Mouse (Mus musculus): ENCODE data around the gene Pld3. TPM values are rescaled to one million over a fixed set of nuclear protein-coding genes. Genes with fewer than 3 reads are reported as not detected.
A peak's percentile ranks its signal among the peaks of the same experiment; 100 is the strongest.

Gene Pld3
- polyA plus RNA-seq, 1 experiment, result 280 TPM

DNA sequence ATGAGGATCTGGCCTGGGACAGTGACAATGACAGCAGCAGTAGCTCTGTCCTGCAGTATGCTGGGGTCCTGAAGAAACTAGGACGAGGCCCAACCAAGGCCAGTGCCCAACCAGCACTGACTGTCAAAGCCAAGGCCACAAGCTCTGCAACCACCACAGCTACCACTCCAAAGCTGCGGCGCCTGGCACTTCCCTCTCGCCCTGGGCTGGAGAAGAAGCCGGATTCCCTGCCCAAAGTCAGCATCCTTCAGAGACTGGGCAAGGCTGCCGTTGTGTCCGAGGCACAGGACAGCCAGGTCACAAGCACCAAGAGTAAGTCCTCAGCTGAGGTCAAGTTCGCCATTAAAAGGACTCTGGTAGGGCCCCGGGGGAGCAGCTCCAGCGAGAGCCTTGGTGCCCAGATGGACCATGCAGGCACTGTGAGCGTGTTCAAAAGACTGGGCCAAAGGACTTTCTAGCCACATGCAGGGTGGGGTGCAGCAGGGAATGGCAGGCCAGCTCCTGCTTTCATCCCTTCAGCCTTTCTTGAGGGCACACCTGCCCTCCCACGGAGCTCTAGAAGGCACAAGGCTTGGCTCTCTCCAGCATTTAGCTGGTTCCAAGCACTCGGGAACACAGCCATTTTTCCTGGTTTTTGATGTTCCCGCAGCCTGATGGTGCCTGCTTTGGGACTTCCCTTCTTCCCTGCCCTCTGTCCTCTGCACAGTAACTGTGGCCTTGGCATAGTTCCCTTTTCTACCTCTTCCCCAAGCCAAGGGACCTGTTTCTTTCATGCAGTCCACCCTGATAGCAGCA, 27.6 kb upstream of the Pld3 start:
- Histone ChIP-seq H3K36me3 (ENCODE audit: control insufficient read depth, insufficient read depth, low read length) (peaks cover 19% of the 10 kb centered on the region), H3K27me3 (ENCODE audit: control insufficient read depth, insufficient read depth, low read length) (no peaks in the 10 kb centered on the region), H3K4me3 (ENCODE audit: extremely low read depth, insufficient read depth, insufficient read length) (no peak overlapping the region), H3K4me1 (ENCODE audit: control insufficient read depth, insufficient read depth, insufficient read length) (no peaks in the 10 kb centered on the region), H3K27ac (ENCODE audit: insufficient read depth, low read length) (no peak overlapping the region)
- no peak for TF ChIP-seq CTCF (IDR thresholded peaks at IDR 0.05; ENCODE audit: extremely low read depth, insufficient read depth, insufficient read length, insufficient replicate concordance)
- 95% methylated on average over 14 of the region's 14 CpGs for WGBS
- no peak for DNase-seq (ENCODE audit: low read depth in 1 of 2, low spot score in 2 of 2)

DNA sequence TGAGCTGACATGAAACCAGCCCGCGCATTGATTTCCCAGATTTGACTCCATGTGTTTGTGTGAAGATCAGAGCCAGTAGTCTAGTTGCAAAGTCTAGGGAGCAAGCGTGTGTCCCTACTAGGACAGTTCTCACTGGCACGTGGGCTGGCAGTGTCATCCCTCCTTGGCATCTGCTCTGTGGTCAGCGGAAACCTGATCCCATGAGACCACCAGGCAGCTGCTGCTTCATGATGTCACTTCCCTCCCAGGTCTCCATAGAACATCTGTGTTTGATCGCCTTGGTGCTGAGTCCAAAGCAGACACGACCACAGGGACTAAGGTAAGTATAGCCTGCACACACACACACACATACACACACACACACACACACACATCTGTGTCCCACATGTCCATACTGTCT, 25.4 kb upstream of the Pld3 start:
- TF ChIP-seq POLR2A (IDR thresholded peaks at IDR 0.05; ENCODE audit: low read depth, low read length) (no peak), CTCF (IDR thresholded peaks at IDR 0.05; ENCODE audit: extremely low read depth, insufficient read depth, insufficient read length, insufficient replicate concordance) (no peak)
- no peak overlapping the region for H3K4me3 ChIP-seq (ENCODE audit: extremely low read depth, insufficient read depth, insufficient read length)
- WGBS, result 58% methylated on average over 7 of the region's 7 CpGs
- no peaks in the 10 kb centered on the region for H3K27me3 ChIP-seq (ENCODE audit: control insufficient read depth, insufficient read depth, low read length)
- H3K27ac ChIP-seq (ENCODE audit: insufficient read depth, low read length), result no peak overlapping the region
- H3K36me3 ChIP-seq (ENCODE audit: control insufficient read depth, insufficient read depth, low read length), result peaks cover 22% of the 10 kb centered on the region
- DNase-seq (ENCODE audit: low read depth in 1 of 2, low spot score in 2 of 2), result no peak
- no peaks in the 10 kb centered on the region; the same call in 1 of the 2 replicates for H3K4me1 ChIP-seq (ENCODE audit: control insufficient read depth, insufficient read depth, insufficient read length)

DNA sequence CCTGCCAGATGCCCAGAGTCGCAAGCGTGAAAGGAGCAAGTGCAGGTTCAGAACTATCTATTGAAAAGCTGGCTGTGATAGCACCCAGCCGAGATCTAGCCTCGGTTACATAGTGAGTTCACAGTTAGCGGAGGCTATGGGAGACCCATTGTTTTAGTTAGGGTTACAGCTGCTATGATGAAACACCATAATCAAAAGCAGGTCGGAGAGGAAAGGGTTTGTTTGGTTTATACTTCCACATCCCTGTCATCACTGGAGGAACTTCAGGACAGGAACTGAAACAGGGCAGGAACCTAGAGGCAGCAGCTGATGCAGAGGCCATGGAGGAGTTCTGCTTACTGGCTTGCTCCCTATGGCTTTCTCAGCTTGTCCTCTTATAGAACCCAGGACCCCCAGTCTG, 24.6 kb upstream of the Pld3 start:
- no peaks in the 10 kb centered on the region; the same call in 1 of the 2 replicates for H3K4me1 ChIP-seq (ENCODE audit: control insufficient read depth, insufficient read depth, insufficient read length)
- TF ChIP-seq POLR2A (IDR thresholded peaks at IDR 0.05; ENCODE audit: low read depth, low read length), result no peak
- TF ChIP-seq CTCF (IDR thresholded peaks at IDR 0.05; ENCODE audit: extremely low read depth, insufficient read depth, insufficient read length, insufficient replicate concordance), result no peak
- no peak overlapping the region for H3K4me3 ChIP-seq (ENCODE audit: extremely low read depth, insufficient read depth, insufficient read length)
- no peak for DNase-seq (ENCODE audit: low read depth in 1 of 2, low spot score in 2 of 2)
- no peak overlapping the region for H3K27ac ChIP-seq (ENCODE audit: insufficient read depth, low read length)
- no peaks in the 10 kb centered on the region for H3K27me3 ChIP-seq (ENCODE audit: control insufficient read depth, insufficient read depth, low read length)
- H3K36me3 ChIP-seq (ENCODE audit: control insufficient read depth, insufficient read depth, low read length), result peaks cover 22% of the 10 kb centered on the region
- WGBS, result 80% methylated on average over 6 of the region's 6 CpGs

DNA sequence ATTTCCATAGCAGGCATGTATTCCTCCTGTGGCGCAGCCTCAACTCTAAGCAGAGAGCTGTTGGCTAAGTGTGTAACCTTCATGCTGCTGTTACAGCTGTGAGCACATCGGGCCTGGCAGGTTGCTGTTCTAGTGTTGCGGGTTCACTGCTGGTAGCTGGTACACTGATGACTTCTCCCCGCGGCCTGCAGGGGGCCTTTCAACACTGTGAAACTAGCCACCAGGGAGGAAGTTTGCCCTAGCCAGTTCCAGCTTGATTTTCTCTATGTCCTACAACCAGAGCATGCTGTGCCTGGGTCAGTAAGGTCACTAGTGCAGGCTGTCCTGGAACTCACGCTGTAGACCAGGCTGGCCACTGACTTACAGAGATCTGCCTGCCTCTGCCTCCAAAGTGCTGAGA, 23.9 kb upstream of the Pld3 start:
- Histone ChIP-seq H3K36me3 (ENCODE audit: control insufficient read depth, insufficient read depth, low read length) (peaks cover 21% of the 10 kb centered on the region), H3K27ac (ENCODE audit: insufficient read depth, low read length) (no peak overlapping the region), H3K27me3 (ENCODE audit: control insufficient read depth, insufficient read depth, low read length) (no peaks in the 10 kb centered on the region), H3K4me3 (ENCODE audit: extremely low read depth, insufficient read depth, insufficient read length) (no peak overlapping the region), H3K4me1 (ENCODE audit: control insufficient read depth, insufficient read depth, insufficient read length) (no peaks in the 10 kb centered on the region; the same call in 1 of the 2 replicates)
- WGBS, result 67% methylated on average over 6 of the region's 6 CpGs
- TF ChIP-seq CTCF (IDR thresholded peaks at IDR 0.05; ENCODE audit: extremely low read depth, insufficient read depth, insufficient read length, insufficient replicate concordance) (peak; percentile 63; the same call in 1 of the 2 replicates), POLR2A (IDR thresholded peaks at IDR 0.05; ENCODE audit: low read depth, low read length) (no peak)
- DNase-seq (ENCODE audit: low read depth in 1 of 2, low spot score in 2 of 2), result peak in 1 of 2 experiments; percentile 68

GRCm38 (mm10) chr7:27574124-27574880, 21.3 kb upstream of the Pld3 start:
- Histone ChIP-seq H3K4me1 (ENCODE audit: control insufficient read depth, insufficient read depth, insufficient read length) (no peaks in the 10 kb centered on the region; the same call in 1 of the 2 replicates), H3K36me3 (ENCODE audit: control insufficient read depth, insufficient read depth, low read length) (peaks cover 16% of the 10 kb centered on the region), H3K27ac (ENCODE audit: insufficient read depth, low read length) (no peak overlapping the region), H3K4me3 (ENCODE audit: extremely low read depth, insufficient read depth, insufficient read length) (no peak overlapping the region), H3K27me3 (ENCODE audit: control insufficient read depth, insufficient read depth, low read length) (no peaks in the 10 kb centered on the region)
- WGBS, result 85% methylated on average over 14 of the region's 14 CpGs
- no peak for TF ChIP-seq POLR2A (IDR thresholded peaks at IDR 0.05; ENCODE audit: low read depth, low read length)
- no peak for TF ChIP-seq CTCF (IDR thresholded peaks at IDR 0.05; ENCODE audit: extremely low read depth, insufficient read depth, insufficient read length, insufficient replicate concordance)
- no peak for DNase-seq (ENCODE audit: low read depth in 1 of 2, low spot score in 2 of 2)

GRCm38 (mm10) chr7:27572133-27572532, 19.1 kb upstream of the Pld3 start:
- no peak for DNase-seq (ENCODE audit: low read depth in 1 of 2, low spot score in 2 of 2)
- no peak overlapping the region for H3K27ac ChIP-seq (ENCODE audit: insufficient read depth, low read length)
- no peaks in the 10 kb centered on the region; the same call in 1 of the 2 replicates for H3K4me1 ChIP-seq (ENCODE audit: control insufficient read depth, insufficient read depth, insufficient read length)
- H3K4me3 ChIP-seq (ENCODE audit: extremely low read depth, insufficient read depth, insufficient read length), result no peak overlapping the region
- 84% methylated on average over 4 of the region's 4 CpGs for WGBS
- H3K36me3 ChIP-seq (ENCODE audit: control insufficient read depth, insufficient read depth, low read length), result peaks cover 22% of the 10 kb centered on the region
- TF ChIP-seq POLR2A (IDR thresholded peaks at IDR 0.05; ENCODE audit: low read depth, low read length), result no peak
- TF ChIP-seq CTCF (IDR thresholded peaks at IDR 0.05; ENCODE audit: extremely low read depth, insufficient read depth, insufficient read length, insufficient replicate concordance), result no peak
- no peaks in the 10 kb centered on the region for H3K27me3 ChIP-seq (ENCODE audit: control insufficient read depth, insufficient read depth, low read length)

Measured in spleen, adult 2 months (tissue).